Mouse (Mus musculus) thymus, postnatal 14 days (tissue): ENCODE data around the gene Nt5c3.
A peak's percentile ranks its signal among the peaks of the same experiment; 100 is the strongest.
"Not testable (repeated sequence)": the region's sequence is repeated elsewhere in the genome, so short reads cannot be mapped to it uniquely, and the experiment has no call there.

Experiments used
- DNase-seq: peaks from one replicate; pipeline ENCODE4 v3.0.0; 2021

The Nt5c3 gene

DNA sequence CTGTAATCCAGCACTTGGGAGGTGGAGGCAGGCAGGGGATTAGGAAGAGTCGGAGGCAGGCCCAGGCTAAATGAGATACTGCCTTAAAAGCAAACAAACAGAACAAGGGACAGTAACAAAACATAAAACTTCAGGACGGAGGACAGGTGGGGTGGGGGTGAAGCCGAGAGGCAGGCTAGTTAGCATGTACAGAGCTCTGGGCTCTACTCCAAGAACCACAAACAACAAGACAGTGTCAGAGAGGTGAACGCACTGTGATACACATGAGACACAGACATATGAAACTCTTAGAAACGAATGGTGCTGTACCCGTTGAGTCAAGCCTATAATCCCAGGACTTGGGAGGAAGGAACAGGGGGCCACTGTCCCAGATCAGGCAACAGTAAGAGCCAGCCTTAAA is 19.9 kb downstream of the Nt5c3 start:
- no peak for DNase-seq

DNA sequence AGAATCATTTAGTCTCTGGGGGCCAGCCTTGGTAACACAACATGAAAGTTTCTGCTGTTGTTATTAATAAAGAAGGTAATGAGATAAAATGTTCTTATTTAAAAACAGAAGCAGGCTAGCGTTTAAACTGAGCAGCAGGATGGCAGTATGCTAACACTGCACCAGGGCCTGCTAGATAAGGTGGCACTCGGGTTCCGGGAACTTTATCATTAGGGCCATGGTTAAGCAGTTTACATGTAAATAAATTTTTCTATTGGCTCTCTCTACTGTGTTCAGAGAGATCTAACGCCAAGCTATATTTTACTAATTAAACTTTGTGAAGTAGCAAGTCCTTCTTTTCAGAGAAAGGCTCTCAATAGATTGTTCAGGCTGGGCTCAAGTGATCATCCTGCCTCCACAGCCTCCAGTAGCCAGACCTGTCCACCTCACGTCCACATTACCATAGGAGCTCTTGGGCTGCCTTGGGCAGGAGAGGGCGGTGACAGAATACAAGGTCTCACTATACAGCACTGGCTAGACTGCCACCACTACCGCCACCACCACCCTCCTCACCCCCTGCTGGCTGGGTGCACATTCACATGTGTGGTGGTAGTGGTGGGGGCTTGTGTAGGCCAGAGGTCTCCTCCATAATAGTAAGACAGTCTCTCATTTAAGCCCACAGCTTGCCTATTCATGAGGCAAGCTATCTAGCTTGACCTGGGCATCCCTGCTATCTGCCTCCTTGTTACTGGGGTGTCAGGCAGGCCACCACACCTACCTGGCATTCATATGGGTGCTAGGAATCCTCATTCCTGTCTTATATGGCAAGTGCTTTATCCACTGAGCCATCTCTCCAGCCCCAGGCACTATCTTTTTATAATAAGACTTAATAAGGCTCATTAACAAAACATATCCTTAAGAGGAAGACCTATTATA is 20.9 kb downstream of the Nt5c3 start:
- DNase-seq, result no peak

DNA sequence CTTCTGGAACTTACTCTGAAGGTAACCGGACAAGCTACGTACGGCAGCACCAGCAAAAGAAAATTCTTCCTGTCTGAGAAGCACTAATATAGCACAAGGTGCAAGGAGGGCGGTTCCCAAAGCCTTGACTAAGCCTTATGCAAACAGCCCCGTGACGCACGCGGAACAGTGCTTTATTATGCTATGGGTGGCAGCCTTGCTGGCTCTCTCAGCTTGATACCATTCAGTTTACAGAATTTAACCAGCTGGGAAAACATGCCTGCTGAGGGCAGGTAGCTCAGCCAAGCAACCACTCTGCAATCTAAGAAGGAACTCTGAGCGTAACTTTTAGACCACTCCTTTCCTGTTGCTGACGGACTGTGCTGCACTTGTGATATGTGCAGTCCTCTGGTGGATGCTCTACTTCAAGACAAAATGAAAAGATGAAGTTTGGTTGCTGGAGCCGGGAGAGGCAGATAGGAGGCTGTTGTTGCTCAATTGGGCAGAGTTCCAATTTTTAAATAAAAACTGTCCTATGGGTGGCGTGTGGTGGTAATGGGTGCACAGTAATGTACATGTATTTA is 21.8 kb downstream of the Nt5c3 start:
- DNase-seq, result peak; percentile 62

DNA sequence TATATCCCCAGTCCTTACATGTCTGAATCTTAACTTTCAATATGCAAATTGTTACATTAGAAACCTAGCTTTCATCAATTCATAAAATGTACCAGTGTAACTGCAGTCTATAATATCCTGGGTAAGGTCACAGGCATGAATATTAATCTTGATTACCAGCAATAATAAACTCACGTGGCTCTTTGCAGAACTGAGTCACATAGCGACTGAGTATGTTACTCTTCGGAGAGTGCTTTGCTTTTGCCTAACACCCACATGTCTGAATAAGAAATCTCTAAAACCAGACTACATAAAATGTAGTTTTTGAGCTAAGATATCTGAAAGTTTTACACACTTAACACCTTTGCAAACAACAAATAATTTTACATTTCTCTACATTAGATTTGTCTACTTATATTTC is 22.4 kb downstream of the Nt5c3 start:
- no peak for DNase-seq

DNA sequence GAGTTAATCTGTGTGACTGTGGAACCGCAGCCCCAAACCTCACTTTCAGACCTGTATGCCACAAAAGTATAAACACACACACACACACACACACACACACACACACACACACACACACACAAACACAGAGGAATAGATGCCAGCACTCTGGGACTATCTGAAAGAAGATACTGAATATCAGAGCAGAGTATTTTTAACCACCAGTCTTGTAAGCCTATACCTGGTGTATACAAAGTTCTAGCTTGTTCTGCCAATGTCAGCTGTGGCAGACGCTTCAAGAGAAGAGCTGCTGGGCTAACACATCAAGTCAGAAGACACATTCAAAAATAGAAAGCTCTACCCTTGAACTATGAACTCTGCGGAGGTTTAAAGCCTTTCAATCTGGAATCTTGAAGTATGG is 24.1 kb downstream of the Nt5c3 start:
- no peak for DNase-seq

DNA sequence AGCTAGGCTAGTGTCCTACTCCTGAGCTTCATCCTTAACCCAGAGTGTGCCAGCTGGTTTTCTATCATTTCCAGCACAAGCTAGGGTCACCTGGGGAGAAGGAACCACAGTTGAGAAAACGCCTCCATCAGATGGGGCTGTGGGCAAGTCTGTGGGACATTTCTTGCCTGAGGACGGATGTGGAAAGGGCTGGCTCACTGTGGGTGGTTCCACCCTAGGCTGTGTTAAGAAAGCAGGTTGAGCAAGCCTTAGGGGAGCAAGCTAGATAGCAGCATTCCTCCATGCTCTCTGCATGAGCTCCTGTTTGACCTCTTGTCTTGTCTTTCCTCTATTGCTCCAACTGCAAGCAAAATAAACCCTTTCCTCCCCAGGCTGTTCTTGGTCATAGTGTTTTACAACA is 33.0 kb downstream of the Nt5c3 start:
- no peak for DNase-seq

DNA sequence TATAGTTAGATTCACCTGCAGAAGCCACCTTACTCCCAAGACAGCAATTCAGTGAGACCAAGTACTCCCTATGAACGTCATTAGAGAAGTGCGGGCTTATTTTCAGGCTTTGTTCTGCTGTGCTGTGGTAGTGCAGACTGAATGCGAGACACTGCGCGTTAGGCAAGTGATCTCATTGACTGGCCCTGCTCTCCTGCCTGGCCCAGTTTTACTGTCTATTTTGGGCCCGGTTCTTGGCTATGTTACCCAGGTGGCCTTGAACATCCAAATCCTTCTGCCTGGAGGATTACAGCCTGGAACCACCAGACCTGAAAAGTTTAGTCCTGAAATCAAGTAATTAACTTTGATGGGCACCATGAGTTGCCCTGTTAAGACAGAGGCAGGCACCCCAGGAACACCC is 35.2 kb downstream of the Nt5c3 start:
- no peak for DNase-seq

DNA sequence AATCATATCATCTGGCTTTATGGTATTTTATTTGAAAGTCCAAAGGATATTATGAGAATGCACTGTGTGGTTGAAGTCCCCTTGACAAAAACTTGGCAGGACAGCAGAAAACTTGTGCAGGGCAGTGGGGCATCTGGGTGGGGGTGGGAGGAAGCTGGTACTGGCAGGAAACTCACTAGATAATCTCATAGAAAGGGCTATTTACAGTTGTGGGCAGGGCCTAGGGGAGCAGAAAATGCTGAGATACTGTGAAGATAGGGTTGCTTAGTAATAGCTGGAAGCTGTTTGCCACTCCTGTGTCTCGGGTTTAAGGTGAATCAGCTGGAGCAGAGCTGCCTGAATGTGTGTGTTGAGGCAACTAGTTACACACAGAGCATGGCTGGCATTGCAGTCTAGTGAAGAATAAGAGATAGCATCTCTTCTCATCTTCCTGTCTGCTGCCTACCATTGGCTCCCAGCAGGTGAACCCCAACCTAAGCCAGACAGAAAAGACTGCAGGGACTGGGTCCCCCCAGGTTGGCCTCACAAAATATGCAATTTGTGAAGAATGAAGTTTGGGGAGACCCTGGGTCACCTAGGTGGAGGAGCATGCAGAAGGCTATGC is 44.3 kb downstream of the Nt5c3 start:
- peak; percentile 7 for DNase-seq

DNA sequence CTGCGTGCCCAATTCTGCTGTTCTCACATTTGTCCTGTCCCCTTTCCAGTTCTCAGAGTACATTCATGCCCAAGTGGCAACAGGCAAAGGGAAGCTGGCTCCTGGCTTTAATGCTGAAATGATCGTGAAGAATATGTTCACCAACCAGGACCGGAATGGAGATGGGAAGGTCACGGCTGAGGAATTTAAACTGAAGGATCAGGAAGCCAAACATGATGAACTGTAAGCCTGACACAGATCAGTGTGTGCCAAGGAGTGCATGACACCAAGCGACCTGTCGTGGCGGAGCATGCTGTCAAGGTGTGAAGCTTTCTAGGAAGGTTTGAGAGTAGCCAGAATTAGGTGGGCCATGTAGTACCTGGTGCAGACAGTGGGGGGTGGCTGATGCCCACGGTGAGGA is 45.7 kb downstream of the Nt5c3 start:
- no peak for DNase-seq

DNA sequence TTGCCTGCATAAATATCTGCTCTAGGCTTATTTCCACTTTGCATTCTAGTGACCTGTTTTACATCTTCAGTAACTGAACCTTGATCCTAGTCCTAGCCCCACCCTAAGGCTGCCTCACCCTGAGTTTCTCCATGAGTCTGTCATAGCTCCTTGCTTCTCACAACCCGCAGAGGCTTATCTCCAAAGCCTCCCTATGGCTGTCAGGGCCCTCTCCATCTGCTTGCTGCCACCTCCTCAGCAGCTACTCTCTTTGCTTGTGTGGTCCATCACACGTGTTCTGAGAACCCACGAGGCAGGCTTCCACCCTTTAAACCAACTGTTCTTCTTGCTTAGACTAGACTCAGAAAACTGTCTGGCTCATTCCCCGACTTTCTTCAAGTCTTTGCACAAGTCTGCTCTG is 46.9 kb downstream of the Nt5c3 start:
- no peak for DNase-seq

DNA sequence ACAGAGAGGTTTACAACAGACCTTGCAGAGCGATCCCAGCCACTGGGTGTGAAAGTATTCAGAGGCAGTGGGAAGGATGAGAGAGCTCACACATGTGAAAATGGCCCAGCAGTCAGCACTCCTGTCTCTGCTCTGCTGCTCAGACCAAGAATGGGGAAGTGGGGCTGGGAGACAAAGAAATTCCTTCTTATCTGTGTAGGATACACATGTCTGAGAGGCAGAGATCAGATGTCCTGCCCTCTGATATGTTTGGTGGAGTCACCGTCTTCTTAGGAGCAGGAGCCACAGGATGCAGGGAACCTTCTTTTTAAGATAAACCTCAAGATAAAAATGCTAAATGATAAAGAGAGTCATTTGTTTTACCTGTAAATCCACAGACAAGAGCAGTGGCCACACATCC is 53.7 kb downstream of the Nt5c3 start:
- no peak for DNase-seq

DNA sequence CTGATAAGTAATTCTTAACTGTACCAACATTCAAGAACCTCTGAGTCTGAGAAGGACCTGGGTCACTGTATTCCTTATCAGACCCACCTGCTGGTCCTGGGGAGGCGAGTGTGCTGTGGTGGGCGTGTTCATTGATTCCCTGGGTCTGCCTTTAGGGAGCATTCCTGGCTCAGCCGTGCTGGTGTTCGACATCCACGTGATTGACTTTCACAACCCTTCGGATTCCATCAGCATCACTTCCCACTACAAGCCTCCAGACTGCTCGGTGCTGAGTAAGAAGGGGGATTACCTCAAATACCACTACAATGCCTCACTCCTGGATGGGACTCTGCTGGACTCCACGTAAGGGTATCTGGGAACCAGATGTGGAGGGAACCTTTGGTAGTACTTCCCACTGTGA is 55.2 kb downstream of the Nt5c3 start:
- no peak for DNase-seq

DNA sequence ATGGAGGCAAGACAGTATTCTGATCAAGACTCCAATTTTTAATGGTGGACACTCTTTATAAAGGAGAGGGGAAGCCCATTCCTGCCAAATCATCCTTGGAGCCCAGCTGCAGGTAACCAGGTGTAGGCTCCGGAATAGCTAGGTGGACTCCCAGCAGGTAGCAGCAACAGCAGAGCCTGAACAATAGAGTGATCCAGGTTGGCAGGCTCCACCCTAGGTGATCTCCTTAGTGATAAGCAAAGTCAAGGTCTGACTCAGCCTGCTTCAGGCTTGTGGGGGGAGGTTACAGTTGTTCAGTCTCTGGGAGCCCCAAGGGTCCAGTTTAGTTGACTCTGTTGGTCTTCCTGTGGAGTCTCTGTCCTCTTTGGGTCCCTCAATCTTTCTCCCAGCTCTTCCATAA is 56.8 kb downstream of the Nt5c3 start:
- DNase-seq, result not testable (repeated sequence)

DNA sequence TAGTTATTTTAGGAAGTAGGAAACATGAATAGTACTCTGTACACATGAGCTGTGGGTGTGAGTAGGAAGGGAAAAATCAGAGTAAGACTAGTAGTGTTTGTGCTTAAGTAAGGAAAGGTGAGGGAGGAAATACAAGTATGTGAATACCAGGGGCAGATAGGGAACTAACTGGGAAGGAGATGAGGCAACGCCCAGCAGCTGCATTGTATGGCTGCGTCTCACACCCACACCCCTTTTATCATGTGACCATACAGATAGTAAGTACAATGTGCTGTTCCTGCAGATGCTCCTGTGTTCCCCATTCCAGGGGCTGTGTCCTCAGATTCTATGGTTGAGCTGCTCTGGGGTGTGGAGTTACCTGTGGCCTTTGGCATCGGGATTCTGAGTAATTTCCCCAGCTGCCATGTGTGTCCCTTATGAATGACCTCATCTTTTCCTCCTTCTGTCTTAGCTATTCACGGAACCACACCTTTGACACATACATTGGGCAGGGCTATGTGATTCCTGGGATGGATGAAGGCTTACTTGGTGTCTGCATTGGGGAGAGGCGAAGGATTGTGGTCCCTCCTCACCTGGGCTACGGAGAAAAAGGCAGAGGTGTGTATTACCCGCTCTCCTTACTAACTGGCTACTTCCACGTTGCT is 63.4 kb downstream of the Nt5c3 start:
- DNase-seq, result no peak

DNA sequence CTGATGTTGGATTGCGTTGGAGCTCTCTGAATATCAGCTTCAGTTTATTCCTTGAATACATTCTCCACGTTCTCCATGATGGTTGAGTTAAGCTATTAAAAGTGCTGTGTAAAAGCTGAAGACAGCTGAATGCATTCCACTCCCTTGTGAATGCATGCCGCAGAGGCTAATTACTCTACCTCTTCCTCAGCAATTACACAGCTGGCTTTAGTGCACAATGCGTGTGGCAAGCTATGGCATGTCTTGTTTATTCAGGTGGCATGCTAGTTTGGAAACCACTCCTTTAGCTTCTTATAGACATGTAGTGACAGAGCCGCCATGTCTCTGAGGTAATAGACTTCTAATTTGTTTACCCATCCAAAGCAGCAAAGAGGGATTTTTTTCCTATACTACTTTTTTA is 67.0 kb downstream of the Nt5c3 start:
- DNase-seq, result no peak

DNA sequence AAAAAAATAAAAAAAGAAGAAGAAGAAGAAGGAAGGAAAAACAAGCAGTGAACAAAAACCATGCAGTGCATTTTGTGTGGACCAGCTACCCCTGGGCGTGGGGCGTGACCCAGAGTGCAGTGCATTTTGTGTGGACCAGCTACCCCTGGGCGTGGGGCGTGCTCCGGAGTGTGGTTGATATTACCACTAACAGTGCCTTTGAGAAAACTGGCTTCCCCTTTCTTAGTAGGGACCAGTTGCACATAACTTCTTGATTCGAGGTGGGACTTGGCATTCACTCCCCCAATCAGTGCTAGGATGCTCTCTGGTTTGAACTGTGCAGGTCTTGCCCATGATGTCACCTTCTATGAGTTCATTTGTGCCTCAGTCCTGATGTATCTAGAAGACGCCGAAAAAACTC is 68.9 kb downstream of the Nt5c3 start:
- DNase-seq, result no peak

DNA sequence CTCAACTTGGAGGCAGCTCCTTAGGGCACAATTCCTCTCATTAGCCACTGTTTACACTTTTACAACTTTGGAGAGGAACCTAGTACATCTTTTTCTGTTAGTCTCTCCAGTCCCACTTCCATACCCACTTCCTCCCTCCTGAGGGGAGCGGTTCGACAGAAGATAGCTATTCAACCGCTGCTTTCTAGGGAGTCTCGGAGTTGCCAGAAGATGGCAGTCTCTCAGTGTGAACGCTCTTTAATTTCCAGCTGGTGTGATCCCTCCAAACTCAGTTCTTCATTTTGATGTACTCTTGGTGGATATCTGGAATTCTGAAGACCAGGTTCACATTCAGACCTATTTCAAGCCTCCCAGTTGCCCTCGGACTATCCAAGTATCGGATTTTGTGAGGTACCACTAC is 73.4 kb downstream of the Nt5c3 start:
- DNase-seq, result peak; percentile 9

DNA sequence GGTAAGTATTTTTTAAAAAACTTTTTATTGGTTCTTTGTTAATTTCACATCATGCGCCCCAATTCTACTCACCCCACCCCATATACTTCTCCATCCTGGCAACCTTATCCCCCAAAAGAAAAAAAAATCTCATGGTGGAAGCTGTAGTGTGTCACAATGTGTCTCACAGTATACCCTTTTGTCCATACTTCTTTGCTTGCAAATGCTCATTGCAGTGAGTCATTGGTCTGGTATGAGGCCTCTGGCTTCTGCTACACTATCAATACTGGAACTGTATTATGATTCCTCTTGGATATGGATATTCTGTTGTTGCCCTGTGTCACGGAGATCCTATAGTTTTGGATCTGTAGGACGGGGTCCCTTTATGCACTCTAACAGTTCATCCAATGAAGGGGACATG is 74.8 kb downstream of the Nt5c3 start:
- DNase-seq, result no peak

DNA sequence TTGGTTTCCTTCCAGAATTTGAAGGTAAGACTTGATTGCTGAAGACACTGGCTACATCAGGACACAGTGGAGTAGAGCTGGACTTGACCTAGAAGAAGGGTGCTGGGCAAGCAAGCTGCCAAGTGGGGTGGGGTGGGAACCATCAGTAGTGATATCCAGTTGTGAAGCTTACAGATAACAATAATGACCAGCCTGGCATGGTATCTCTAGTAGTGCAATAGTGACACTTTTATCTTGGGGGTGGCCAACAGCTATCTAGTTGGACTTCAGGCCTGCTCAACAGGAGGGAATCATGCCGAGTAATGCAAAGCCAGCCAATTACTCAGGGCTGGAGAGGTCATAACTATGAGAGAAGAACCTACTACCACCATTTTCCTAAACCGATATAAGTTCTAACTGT is 79.4 kb downstream of the Nt5c3 start:
- no peak for DNase-seq

DNA sequence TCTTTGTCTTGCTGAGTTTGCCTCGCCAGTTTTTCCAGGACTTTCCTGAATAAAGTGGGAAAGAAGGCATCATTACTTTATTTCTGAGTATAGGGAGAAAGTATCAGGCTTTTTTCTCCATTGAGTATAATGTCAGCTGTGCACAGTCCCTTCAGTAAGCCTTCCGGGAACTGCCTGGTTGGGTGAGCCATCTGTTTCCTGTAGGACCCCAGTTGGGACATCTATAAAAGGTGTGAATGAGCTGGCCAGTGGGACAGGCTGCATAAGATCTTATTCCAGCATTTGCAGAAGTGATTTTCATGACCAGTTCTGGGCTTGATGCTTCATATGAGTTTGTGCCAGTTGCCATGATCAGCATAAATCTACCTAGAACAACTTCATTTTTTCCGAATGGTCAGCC is 80.5 kb downstream of the Nt5c3 start:
- no peak for DNase-seq

DNA sequence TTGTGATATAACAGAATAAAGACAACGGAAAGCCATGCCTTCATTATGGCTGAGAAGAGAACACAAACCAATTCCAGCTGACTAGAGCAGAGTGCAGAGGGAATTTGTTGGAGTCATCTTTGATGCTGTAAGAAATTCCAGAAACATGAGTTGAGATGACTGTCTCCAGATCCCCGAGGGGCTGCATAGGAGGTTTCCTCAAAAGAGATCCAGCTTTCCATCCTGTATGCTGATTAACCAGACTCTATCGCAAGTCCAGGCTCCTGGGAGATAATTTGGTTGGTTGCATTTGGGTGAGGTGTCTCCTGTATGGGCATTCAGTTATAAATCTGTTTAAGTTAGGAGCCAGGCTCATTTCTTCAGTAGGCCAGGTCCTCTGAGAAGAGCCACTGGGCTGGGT is 86.1 kb downstream of the Nt5c3 start:
- DNase-seq, result no peak

DNA sequence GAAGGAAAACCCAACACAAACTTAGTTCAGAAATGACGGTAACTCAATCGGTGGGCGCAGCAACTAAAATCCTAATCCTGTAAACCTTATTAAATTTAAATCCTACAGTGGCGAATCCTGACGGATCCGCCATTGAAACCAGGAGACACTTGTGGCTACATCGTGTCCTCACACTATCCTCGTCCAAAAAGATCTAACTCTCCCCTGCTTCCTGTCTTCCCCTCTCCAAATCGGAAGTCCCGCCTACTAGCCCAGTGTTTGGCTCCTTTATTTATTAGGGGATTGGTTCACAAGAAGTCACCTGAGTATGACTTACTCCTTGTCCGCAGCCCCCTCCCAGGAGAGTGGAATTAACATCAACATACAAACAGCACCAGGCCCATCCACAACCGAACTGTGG is 86.6 kb downstream of the Nt5c3 start:
- DNase-seq, result no peak

DNA sequence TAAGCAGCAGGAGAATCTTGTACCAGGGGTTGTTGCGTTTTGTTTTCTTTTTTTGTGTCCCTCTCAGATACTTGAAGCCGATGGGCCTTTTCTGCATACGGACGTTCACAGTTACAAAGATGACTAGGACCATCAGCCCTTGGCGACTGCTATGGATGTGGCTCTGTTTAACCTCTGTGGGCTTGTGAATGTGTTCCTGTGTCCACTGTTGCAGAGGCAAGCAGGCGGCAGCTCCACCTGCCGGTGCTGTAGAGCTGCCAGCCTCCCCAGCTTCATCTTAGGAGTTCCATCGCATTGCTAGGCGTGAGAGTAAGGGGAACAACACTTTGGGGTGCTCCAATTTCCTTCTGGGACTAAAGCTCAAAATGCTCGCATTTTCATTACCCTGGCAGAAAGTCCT is 88.2 kb downstream of the Nt5c3 start:
- no peak for DNase-seq

DNA sequence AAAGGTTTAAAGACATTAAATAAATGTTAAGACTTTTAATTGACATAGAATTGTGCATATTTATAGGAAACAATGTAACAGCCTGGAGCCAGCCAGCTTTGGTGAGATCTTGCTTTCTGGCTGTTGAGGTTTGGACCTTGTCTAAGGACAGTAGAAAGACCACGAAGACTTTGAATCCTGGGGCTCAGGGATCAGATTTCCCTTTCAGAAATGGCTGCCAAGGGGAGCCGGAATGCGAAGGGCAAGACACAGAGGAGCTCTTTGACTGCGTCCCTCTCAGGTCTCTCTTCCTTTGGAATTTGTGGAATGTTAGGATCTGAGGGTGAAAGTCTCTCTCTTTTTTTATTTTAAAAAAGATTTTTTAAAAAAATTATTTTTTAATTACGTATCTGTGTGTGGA is 89.0 kb downstream of the Nt5c3 start:
- no peak for DNase-seq
